Mouse (Mus musculus) liver, embryonic 12.5 days (tissue): ENCODE measurements around the gene Zfp821. TPM values are rescaled to one million over a fixed set of nuclear protein-coding genes. Genes with fewer than 3 reads are reported as not detected.

Source experiments
- ATAC-seq: fragments of 200-750 bp; cut with Nextera tagmentation; 2 replicates; pipeline ENCODE4 v1.8.0; 2017; ENCODE audit warnings: moderate number of reproducible peaks, mild to moderate bottlenecking, moderate library complexity
- H3K27ac ChIP-seq: fragments of 300-500 bp; sonication (generic); 2 replicates; pipeline ENCODE4 v1.5.1; 2016; ENCODE audit warnings: mild to moderate bottlenecking
- H3K27me3 ChIP-seq: fragments of 300-500 bp; sonication (generic); replicated peaks from 2 replicates; pipeline ENCODE4 v1.6.1; 2016; ENCODE audit warnings: mild to moderate bottlenecking, moderate library complexity
- H3K36me3 ChIP-seq: fragments of 300-500 bp; sonication (generic); 2 replicates; pipeline ENCODE4 v1.6.1; 2016; ENCODE audit warnings: mild to moderate bottlenecking, moderate library complexity
- H3K4me1 ChIP-seq: fragments of 300-500 bp; sonication (generic); 2 replicates; pipeline ENCODE4 v1.6.1; 2016
- H3K4me2 ChIP-seq: fragments of 300-500 bp; sonication (generic); 2 replicates; pipeline ENCODE4 v1.6.1; 2016; ENCODE audit warnings: mild to moderate bottlenecking, moderate library complexity
- H3K4me3 ChIP-seq: fragments of 300-500 bp; sonication (generic); 2 replicates; pipeline ENCODE4 v1.5.1; 2016; ENCODE audit warnings: mild to moderate bottlenecking, moderate library complexity
- H3K9ac ChIP-seq: fragments of 300-500 bp; sonication (generic); 2 replicates; pipeline ENCODE4 v1.6.1; 2016; ENCODE audit warnings: mild to moderate bottlenecking, moderate library complexity
- H3K9me3 ChIP-seq: fragments of 300-500 bp; sonication (generic); replicated peaks from 2 replicates; pipeline ENCODE4 v1.6.1; 2016; ENCODE audit warnings: mild to moderate bottlenecking, moderate library complexity
- WGBS: fragments of 180-500 bp; shearing (Covaris S2); methylation state at CpG from one replicate; pipeline ENCODE4 v1.1.7; 2016; ENCODE audit not compliant: insufficient replicate concordance; 5-methylcytosine and 5-hydroxymethylcytosine counted together
- polyA plus RNA-seq: library from polyadenylated mRNA; unstranded; fragments of >200 nt; fragmentation: Nextera tagmentation; extraction: Ambion mirVana; gene quantifications from 2 replicates; pipeline ENCODE4 v1.2.1, GENCODE M21; 2016

The Zfp821 gene
- polyA plus RNA-seq, 1 experiment from 2014 or later, result 11.4 TPM

DNA sequence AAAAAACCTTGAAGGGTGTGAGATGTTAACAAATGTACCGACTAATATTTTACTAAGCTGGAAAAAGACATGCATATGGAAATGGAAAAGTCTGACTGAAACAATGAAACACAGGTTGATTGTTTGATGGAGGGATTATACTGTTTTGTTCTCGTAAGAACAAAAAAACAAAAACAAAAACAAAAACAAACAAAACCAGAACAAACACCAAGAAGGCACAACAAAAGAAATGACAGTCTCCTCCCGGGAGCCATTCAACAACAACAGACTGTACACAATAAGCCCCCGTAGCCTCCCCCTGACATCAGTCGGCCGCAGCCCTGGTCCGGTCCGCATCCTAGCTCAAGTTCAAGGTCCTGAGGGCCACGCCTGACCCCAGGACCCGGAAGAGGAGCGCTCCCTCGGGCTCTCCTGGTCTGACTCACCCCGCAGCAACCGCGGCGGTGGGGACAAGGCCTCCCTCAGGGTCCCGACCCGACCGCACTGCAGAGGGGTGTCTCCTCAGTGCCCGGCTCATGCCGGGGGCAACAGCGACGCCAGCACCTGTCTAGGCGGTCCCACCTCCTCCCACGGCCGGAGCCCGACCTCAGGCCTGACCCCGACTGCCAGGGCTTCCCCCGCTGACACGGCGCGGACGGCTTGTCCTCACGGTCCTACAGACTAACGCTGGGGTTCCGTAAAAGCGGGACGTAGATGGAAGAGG, 12.8 kb upstream of the Zfp821 start:
- peaks cover 5% of the 10 kb centered on the region; the same call in 1 of the 2 replicates for H3K36me3 ChIP-seq

DNA sequence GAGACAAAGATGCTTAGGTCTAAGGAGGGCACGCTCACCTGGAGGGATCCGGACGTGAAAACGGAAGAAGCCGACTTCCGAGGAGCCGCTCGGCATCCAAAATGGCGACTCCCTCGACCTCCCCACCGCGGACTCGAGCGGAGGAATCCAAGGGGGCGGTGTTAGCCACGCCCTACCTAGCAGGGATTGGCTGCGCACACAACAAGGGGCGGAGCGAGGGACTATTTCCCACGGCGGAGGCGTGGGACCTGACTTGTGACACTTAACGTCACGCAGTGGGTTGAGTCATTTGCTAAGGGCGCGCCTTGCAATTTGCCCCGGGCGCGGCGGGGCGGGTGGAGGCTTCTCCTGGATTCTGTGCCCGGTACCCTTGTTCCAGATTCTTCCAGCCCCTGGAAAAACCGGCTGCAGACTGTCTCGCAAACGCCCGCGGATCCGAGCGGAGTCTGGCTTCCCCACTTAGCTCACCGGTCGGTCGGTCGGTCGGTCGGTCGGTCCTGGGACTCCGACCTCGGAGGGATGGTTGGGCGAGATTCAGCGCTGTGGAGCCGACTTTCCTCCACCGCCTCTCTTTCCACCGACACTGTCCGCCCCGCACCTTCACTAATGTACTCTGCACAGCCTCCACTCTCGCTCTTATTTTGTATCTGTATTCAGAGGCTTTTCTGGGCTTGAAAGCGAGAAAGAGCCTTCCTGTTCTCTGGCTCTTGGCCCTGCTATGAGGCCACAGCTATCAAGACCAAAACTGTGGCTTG, 12.0 kb upstream of the Zfp821 start, which contains the start of gene Ist1:
Ist1 (minus strand) TSS at position 115 of the 755 bp plus-strand sequence.
- peak; percentile 98 for ATAC-seq
- H3K36me3 ChIP-seq, result peaks cover 5% of the 10 kb centered on the region; the same call in 1 of the 2 replicates
- peaks cover 30% of the 10 kb centered on the region for H3K4me1 ChIP-seq
- H3K4me3 ChIP-seq, result peak within 1 kb of the TSS; percentile 96
- H3K4me2 ChIP-seq, result peak within 1 kb of the TSS; percentile 91
- peak within 1 kb of the TSS; percentile 80 for H3K27ac ChIP-seq
- H3K9me3 ChIP-seq, result no peaks in the 10 kb centered on the region
- H3K27me3 ChIP-seq, result no peaks in the 10 kb centered on the region
- peak within 1 kb of the TSS; percentile 93 for H3K9ac ChIP-seq
- WGBS, result under 1% methylated on average over 57 of the region's 57 CpGs

More for the DNA sequence above, 12.8 kb upstream of the Zfp821 start:
- Histone ChIP-seq H3K27ac (peak overlapping the region; percentile 80), H3K4me3 (peak overlapping the region; percentile 96), H3K4me1 (peaks cover 30% of the 10 kb centered on the region), H3K4me2 (peak overlapping the region; percentile 91), H3K9me3 (no peaks in the 10 kb centered on the region), H3K9ac (peak overlapping the region; percentile 93), H3K27me3 (no peaks in the 10 kb centered on the region)
- ATAC-seq, result peak; percentile 78
- WGBS, result under 1% methylated on average over 38 of the region's 38 CpGs

DNA sequence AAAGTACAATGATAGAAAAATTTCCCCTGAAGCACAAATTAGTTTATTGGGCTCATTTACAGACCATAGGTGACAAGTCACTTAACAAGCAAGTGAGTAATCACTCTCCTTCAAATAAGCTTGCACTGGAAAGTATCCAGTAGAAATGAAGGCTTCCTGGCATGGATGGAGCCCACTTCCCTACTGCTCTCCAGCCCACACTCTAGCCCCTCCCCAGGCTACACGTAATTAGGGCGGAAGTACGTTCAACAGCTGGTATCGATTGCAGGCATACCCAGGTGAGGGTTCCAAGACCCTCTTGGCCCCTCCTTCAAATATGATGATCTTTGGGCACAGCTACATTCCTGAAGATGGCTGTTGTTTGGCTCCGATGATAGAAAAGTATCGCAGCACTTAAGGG, 11.2 kb upstream of the Zfp821 start:
- Histone ChIP-seq H3K4me3 (peak overlapping the region; percentile 96), H3K27ac (no peak overlapping the region), H3K9me3 (no peaks in the 10 kb centered on the region), H3K4me2 (peak overlapping the region; percentile 91), H3K27me3 (peaks cover 1% of the 10 kb centered on the region), H3K9ac (peak overlapping the region; percentile 93; the same call in 1 of the 2 replicates), H3K36me3 (peaks cover 5% of the 10 kb centered on the region; the same call in 1 of the 2 replicates), H3K4me1 (peaks cover 30% of the 10 kb centered on the region)
- 63% methylated on average over 6 of the region's 6 CpGs for WGBS
- ATAC-seq, result no peak

DNA sequence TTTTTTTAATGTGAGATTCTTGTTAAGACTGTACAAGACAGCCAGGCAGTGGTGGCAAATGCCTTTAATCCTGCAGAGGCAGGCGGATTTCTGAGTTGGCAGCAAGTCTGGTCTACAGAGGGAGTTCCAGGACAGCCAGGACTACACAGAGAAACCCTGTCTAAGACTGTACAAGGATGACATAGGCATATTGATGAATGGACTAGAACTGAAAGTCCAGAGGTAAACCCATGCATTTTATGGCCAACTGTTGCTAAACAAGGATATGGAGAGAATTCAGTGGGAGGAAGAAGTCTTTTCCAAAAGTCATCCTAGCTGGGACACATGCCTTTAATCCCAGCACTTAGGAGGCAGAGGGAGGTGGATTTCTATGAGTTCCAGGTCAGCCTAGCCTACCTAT, 7.6 kb upstream of the Zfp821 start:
- no peaks in the 10 kb centered on the region for H3K36me3 ChIP-seq
- no peak overlapping the region for H3K9ac ChIP-seq
- no peak overlapping the region for H3K4me2 ChIP-seq
- 60% methylated on average over 1 of the region's 1 CpGs for WGBS
- peaks cover 26% of the 10 kb centered on the region for H3K27me3 ChIP-seq
- no peaks in the 10 kb centered on the region for H3K9me3 ChIP-seq
- H3K4me3 ChIP-seq, result no peak overlapping the region
- H3K4me1 ChIP-seq, result peaks cover 10% of the 10 kb centered on the region
- ATAC-seq, result no peak
- H3K27ac ChIP-seq, result no peak overlapping the region

DNA sequence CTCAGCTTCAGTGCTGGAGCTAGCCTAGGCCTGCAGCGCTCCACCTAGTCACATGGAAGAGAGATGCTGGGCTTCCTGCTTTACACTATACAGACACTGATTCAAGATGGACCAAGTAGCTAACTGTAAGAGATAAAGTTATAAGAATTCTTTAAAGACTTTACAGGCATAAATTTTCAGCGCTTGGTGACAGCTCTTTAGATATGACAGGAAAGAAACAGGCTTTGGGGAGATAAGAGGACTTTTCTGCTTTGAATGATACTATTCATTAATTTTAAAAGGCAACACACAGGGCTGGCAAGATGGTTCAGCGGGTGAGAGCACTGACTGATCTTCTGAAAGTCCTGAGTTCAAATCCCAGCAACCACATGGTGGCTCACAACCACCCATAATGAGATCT, 6.9 kb upstream of the Zfp821 start:
- no peak for ATAC-seq
- Histone ChIP-seq H3K4me2 (no peak overlapping the region), H3K27me3 (peaks cover 32% of the 10 kb centered on the region), H3K9me3 (no peaks in the 10 kb centered on the region), H3K9ac (no peak overlapping the region), H3K36me3 (no peaks in the 10 kb centered on the region), H3K4me1 (peaks cover 10% of the 10 kb centered on the region), H3K4me3 (no peak overlapping the region), H3K27ac (no peak overlapping the region)
- 66% methylated on average over 3 of the region's 3 CpGs for WGBS

DNA sequence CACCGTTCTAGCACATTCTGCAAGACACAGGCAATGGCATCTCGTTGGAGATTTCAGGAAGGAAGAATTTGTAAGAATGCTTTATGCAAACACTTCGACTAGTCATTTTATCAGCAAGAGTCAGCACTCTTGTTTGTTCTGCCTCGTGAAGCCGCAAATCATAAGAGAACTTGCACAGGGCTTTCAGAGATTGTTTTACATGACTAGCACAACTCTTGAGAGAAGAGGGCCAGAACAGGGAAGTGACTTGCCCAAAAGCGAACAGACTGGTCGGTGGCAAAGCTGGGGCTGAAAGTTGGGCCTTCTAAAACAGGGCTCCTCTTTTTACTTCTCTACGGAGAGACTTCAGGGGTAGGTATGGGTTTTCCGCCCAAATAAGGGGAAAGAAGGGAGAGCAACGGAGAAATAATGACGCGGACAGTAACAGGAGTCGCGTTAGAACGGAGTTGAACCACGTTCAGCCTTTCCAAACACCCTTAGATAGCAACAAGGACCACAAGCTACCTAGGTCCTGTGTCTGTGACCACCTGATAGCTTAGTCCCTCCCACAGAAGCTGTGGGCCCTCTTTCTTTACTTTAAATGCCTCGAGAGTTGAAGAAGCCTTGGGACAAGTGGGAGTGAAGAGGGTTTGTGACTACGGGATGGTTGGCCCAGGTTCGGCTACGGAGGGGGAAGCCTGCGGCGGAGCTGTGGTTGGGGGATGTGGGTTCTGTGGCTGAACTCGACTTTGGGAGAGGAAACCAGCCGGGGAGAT, 604 bp upstream of the Zfp821 start:
- peak overlapping the region; percentile 95 for H3K4me2 ChIP-seq
- H3K27ac ChIP-seq, result peak overlapping the region; percentile 95
- peaks cover 21% of the 10 kb centered on the region for H3K36me3 ChIP-seq
- peak; percentile 36 for ATAC-seq
- H3K9ac ChIP-seq, result peak overlapping the region; percentile 63
- no peaks in the 10 kb centered on the region for H3K9me3 ChIP-seq
- H3K4me1 ChIP-seq, result peaks cover 31% of the 10 kb centered on the region
- 5% methylated on average over 24 of the region's 24 CpGs for WGBS
- H3K4me3 ChIP-seq, result peak overlapping the region; percentile 93
- peaks cover 25% of the 10 kb centered on the region for H3K27me3 ChIP-seq

DNA sequence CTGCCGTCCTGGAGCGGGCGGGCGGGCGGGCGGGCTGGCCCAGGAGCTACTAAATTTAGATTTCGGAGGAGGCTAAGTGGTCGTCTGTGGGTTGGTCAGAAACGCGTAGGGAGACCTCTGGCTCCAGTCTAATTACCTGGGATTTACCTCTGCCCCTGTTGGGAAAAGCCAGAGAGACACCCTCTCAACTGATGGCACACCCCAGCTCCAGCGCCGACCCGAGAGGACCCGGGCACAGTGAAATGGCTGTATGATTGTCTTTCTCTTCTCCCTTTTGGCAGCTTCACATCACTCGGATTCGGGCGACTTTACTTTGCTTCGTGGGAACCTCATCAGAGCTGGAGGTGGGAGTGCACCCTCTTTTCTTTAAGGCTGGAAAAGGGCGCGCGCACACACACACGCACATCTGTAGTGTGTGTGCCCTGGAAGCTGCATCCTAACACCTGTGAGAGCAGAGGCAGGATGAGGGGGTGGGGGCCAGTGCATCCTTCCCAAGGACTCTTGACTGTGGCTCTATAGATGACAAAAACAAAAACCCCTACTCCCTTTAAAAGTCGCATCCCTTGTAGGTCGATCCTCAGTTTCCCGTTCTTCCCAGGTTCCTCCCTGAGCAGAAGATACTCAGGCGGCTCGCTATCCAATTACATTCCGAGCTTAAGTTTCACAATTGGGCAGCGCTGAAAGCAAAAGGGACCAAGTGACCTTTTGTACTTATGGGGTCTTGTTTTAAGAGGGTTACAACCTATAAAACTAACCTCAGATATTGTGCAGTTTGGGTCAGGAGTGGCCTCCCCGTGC, 929 bp downstream of the Zfp821 start:
- H3K4me1 ChIP-seq, result peaks cover 31% of the 10 kb centered on the region
- peak overlapping the region; percentile 95 for H3K4me2 ChIP-seq
- peaks cover 36% of the 10 kb centered on the region for H3K36me3 ChIP-seq
- ATAC-seq, result peak; percentile 49
- peaks cover 17% of the 10 kb centered on the region for H3K27me3 ChIP-seq
- H3K9ac ChIP-seq, result peak overlapping the region; percentile 99
- no peaks in the 10 kb centered on the region for H3K9me3 ChIP-seq
- H3K27ac ChIP-seq, result peak overlapping the region; percentile 95
- 4% methylated on average over 25 of the region's 30 CpGs for WGBS
- H3K4me3 ChIP-seq, result peak overlapping the region; percentile 93

DNA sequence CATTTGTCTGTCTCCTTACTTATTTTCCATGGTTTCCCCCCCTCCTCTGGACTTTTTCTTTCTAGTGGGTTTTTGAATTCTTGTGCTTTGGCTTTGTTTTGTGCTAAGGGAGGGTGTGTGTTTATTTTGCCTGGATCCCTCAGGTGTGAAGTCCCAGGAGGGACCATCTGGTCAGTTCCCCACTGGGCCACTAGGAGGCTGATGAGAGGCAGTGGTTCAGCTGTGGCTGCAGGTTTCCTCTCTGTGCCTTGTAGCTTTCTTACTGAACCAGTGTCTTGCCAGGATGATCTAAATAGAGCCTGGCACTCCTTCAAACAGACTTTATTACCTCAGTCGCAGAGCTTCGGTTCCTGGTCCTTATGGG, 1.5 kb downstream of the Zfp821 start:
- WGBS, result 20% methylated on average over 2 of the region's 2 CpGs

DNA sequence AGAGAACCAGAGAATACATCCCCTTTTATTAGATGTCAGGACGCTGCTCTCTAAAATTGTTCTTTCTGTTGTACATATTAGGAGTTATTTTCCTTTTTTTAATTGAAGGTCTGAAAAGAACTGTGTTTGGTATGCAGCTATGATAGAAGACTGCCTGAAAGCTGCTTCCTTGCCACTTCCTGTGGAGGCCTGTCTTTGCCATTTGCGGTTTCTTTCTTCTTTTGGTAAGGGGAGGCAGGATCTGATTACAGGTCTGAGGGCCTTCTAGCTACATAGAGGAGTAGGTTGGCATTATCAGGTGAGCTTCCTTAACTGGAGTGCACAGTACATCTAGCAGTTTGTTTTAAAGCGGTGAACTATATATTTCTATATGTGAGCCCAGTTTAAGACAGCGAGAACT, 2.6 kb downstream of the Zfp821 start:
- Histone ChIP-seq H3K4me3 (no peak overlapping the region), H3K36me3 (peaks cover 52% of the 10 kb centered on the region), H3K27me3 (peaks cover 4% of the 10 kb centered on the region), H3K27ac (no peak overlapping the region), H3K4me2 (no peak overlapping the region), H3K4me1 (peaks cover 31% of the 10 kb centered on the region), H3K9ac (no peak overlapping the region), H3K9me3 (no peaks in the 10 kb centered on the region)
- WGBS, result 71% methylated on average over 4 of the region's 4 CpGs
- ATAC-seq, result no peak

More for the DNA sequence above, 1.5 kb downstream of the Zfp821 start:
- H3K27ac ChIP-seq, result peak overlapping the region; percentile 95; the same call in 1 of the 2 replicates
- H3K36me3 ChIP-seq, result peaks cover 42% of the 10 kb centered on the region
- peaks cover 31% of the 10 kb centered on the region for H3K4me1 ChIP-seq
- peaks cover 15% of the 10 kb centered on the region for H3K27me3 ChIP-seq
- peak; percentile 40; the same call in 1 of the 2 replicates for ATAC-seq
- no peaks in the 10 kb centered on the region for H3K9me3 ChIP-seq
- peak overlapping the region; percentile 95 for H3K4me2 ChIP-seq
- H3K9ac ChIP-seq, result peak overlapping the region; percentile 99; the same call in 1 of the 2 replicates
- H3K4me3 ChIP-seq, result peak overlapping the region; percentile 93

DNA sequence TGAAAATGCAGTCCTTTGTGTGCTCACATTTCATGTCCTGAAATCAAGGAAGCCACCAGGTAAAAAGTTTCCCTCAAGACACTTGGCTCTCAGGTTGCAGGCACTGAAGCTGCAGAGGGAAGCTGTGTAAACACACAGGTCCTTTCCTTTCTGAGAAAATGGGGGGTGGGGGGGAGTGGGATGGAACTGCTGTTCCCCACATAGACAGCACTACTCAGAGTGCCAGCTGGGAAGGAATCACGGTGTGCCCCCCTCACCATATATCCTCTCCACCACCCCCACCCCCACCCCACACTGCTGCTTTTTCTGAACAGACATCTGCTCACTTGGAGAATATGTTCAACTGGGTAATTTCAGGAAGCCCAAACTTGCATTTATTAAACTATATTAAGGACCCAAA, 7.2 kb downstream of the Zfp821 start:
- 74% methylated on average over 1 of the region's 1 CpGs for WGBS

DNA sequence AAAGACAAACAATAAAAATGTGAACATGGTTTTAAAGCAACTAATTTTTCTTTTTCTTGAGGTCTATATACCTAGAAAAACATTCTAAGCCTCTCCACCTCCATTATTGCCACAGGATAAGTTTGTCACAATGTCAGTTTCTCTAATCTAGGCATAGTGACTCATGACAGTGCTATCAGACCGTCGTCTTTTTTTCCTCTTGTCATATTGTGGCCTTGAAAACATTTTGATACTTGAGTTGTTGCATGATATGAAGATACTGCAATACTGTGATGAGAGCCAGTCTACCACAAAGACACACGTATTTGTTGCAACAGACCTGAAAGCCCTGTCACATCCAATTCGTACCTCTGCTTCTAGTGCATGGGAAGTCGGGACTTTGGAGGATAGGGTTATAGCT, 9.6 kb downstream of the Zfp821 start:
- Histone ChIP-seq H3K36me3 (peaks cover 90% of the 10 kb centered on the region), H3K9ac (no peak overlapping the region), H3K4me3 (no peak overlapping the region), H3K4me1 (no peaks in the 10 kb centered on the region), H3K9me3 (no peaks in the 10 kb centered on the region), H3K27ac (no peak overlapping the region), H3K4me2 (no peak overlapping the region), H3K27me3 (no peaks in the 10 kb centered on the region)
- no peak for ATAC-seq
- 77% methylated on average over 5 of the region's 5 CpGs for WGBS

More for the DNA sequence above, 7.2 kb downstream of the Zfp821 start:
- Histone ChIP-seq H3K27ac (no peak overlapping the region), H3K4me1 (peaks cover 2% of the 10 kb centered on the region), H3K9me3 (no peaks in the 10 kb centered on the region), H3K9ac (no peak overlapping the region), H3K4me3 (no peak overlapping the region), H3K27me3 (no peaks in the 10 kb centered on the region), H3K36me3 (peaks cover 90% of the 10 kb centered on the region), H3K4me2 (no peak overlapping the region)
- no peak for ATAC-seq
